Mouse (Mus musculus): Measurements from ENCODE around the gene Vps13c.

Vps13c gene

DNA sequence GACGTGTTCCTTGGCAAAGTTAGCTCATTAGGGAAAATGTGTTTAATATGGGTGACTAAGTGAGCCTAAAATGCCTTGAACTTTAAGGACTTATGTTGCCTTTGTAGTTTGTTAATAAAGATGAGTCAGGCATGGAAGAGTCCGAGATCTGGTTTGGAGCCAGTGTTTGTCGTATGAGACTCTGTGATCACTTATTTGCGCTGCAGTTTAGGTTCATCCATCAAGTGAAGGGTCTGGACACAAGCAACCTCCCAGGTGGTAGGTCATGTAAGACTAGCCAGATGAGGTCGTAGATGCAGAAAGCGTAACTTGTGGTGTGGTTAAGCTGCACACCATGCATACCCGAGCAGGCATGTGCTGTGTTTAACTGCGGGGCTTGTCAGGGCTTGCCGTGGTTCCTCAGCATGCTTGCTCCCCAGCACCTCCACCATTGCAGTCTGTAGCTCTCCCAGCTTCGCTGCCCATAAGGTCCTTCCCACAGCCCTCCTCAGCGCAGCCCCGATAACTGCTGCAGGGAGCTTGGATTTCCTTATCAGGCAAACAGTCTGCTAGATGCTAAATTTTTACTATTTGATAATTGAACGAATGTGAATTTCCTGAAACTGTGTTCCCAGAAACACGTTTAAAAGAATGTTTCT lies 37.0 kb downstream of the Vps13c start:
- intact Hi-C loops (cut with DNase I) = no loop called here

DNA sequence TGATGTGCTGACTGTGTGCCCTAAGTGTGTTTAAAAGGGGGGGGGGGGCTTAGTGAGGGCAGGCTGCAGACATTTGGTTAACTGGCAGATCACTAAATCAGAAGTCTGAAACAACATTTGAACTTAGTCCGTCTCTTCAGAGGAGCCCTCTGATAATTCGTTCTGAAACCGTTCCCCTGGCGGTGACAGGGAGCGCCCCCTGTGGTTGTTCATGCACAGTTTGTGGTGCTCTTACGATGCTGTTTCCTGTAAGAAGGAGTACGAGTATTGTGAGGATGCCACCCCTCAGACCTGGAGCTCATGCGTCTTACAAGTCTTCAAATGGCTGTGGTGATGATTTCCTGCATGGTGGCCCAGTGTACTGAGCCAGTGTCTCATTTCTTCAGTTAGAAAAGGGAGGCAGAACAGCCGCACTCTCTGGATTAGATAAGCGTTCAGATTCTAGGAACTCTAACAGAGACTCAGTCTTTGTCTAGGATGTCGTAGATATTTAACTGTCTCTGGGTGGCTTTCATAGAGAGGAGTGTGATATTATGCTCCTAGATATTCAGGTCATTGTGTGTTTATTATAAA lies 38.1 kb downstream of the Vps13c start:
- intact Hi-C loops (cut with DNase I) = no loop called here

DNA sequence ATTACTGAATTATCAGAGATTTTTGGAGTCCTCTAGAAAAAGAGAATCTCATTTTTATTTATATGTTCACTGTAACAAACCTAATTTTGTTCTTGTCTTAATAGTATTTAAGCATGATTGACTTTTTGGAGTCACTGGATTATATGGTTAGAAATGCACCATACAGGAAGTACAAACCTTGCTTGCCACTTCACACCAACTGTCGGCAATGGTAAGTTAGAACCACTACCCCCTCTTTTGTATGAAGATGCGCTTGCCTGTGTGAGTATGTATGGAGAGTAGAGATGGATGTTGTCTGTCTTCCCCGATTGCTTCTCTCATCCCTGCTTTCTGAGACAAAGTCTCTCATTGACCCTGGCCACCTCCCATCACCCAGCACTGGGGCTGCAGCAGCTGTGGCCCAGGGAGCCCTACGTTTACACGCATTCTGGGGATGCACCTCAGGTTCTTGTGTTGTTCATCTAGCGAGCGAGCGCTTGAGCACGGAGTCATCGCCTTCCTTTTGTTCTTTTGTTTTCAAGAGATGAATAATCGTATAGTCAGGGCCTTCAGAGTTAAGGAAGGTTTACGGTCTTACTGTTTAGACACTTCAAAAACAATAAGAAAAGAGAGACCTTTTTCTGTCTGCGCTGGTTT lies 43.3 kb downstream of the Vps13c start:
- intact Hi-C loops (cut with DNase I) = loop anchor here (5.0 kb wide), 1 partner anchor 49 kb away; no protein-coding TSS in a partner anchor

DNA sequence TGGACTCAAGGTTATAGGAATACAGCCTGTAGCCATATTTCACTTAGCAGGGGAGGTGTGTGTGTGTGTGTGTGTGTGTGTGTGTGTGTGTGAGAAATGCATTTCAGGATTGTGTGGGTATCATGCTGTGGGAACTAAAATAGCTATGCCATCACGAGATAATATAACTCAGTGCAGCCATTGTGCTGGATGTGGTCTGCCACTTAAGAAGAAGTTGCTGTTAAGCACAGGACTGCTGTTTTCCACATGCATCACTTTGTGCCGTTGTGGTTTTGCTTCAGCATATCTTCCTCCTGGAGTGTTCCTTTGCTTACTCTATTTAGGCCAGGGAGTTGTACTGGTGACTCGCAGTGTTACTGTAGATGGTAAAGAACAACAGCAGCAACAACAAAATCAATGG lies 43.9 kb downstream of the Vps13c start:
- intact Hi-C loops (cut with DNase I) = loop anchor here (5.0 kb wide), 1 partner anchor 48 kb away; no protein-coding TSS in a partner anchor

DNA sequence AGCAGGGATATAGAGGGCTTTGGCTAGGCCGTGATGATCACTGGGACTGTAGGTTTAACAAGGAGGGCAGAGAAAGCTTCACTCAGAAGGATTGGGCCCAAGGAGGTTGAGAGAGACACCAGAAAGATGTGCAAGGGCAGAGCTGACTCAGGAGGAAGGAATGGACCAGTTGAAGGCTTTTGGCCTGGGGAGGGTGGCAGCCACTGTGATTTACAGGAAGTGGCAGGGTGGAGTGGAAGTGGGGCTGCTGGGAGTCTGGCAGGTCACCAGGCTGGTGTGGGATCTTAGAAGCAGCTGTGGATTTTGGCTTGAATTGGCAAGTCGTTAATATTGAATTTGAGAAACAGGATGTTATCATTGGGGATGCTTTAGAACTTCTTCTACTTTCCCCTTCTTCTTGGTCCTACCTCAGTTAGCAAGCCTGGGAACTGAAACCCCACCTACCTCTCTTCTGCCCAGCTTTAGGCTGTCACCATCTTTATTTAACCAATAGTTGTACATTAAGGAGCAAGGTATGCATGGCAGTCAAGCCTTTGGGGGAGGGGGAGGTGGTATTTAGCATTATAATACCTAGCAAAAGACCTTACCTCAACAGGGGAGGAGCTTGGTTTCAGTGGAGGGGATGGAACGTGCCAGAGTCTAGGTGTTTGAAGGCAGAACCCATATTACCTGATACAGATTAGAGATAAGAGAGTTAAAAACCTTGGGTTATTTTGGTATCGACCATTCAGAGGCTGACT lies 47.0 kb downstream of the Vps13c start:
- intact Hi-C loops (cut with DNase I) = no loop called here

DNA sequence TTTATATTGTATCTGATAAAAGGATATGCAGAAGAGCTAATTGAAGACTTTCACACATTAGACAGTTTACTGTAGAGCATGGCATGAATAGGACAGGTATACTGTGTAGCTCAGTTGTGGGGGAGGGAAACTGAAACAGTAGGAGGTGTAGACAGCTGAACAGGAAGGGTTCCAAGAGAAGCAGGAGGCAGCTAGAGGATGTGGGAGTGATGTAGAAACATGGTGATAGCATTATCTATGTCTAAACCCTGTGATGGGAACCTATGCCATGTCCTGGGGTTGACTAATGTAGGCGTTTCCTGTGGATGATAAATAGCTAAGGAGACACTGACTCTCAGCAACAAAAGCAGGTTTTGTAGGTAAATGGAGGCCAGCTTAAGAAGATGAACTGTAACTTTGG lies 53.3 kb downstream of the Vps13c start:
- intact Hi-C loops (cut with DNase I) = no loop called here

DNA sequence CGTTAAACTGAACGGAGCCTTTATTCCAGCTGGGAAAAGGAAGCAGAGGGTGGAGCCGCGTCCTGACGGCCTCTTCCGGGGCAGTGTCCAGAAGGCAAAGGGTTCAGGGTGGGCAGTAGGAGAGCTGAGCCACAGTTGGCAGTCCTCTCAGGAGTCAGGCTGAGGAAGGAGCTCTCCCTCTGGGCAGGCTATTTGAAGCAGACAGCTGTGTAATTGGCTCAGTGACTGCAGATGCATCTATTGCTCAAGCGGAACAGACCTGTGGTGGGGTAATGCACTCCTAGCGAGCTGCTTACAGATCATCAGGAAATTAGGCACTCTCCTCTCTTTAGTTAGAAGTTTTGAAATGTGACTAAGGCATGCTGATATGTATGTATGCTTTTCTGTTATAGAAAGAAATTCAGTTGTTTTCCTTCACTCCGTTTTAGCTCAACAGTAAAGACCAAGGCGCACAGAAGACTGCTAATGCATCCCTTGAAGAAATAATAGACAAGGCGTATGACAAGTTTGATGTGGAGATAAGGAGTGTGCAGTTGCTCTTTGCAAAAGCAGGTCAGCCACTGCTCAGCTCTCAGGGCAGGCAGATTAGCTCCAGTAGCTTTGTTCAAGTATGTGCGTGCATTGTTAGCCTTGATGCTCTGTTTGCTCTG lies 56.6 kb downstream of the Vps13c start:
- intact Hi-C loops (cut with DNase I) = loop anchor here (5.0 kb wide), 1 partner anchor 56 kb away; no protein-coding TSS in a partner anchor

DNA sequence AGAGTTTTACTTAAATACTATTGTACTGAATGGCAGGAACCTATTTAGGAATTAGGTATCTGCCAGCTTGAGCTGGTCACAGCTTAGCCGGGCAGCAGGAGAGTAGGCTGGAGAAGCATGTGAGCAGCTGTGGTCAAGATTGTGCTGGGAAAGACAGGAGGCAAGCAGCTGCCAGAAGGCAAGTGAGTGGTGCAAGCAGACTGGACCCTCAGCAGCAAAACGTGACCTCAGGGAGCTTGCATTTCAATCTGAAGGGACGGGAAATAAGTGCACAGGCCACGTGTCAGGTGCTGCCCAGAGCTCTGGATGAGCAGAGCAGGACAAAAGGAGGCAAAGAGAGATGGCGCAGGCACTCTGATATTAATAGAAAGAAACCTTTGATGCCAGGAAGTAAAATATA lies 60.2 kb downstream of the Vps13c start:
- intact Hi-C loops (cut with DNase I) = no loop called here

DNA sequence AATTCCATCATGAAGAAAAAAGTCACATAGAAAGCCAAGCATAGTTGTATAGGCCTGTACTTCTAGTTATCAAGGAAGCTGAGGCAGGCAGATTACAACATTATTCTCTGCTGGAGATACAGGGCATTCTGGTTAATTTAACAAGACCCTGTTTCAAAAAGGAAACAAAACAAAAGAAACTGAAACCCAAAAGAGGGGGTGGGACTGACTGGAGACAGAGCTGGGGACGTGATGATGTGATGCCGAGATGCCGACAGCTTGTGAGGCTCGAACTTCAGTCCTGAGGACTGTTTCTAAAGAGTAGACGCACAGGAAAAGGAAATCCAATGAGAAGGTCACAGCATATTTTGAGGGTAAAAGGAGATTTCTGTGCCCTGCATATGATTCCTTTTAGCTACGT lies 64.2 kb downstream of the Vps13c start:
- intact Hi-C loops (cut with DNase I) = no loop called here

DNA sequence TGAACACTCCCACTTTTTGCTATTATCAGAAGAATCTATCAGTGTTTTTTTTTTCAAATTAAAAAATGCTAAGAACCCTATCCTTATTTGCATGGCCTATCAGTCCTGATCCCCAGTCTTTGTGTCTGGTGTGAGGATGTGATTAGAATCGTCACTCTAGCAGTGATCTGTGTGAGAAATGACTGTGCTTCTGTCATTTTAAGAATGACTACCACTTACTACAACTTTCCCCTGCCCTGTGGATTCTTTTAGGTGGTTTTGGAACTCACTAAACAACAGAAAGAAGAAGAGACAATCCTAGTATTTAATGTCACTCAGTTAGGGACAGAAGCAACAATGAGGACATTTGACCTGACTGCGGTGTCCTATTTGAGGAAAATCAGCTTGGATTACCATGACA lies 65.3 kb downstream of the Vps13c start:
- intact Hi-C loops (cut with DNase I) = loop anchor here (5.0 kb wide), 1 partner anchor 37 kb away; no protein-coding TSS in a partner anchor

DNA sequence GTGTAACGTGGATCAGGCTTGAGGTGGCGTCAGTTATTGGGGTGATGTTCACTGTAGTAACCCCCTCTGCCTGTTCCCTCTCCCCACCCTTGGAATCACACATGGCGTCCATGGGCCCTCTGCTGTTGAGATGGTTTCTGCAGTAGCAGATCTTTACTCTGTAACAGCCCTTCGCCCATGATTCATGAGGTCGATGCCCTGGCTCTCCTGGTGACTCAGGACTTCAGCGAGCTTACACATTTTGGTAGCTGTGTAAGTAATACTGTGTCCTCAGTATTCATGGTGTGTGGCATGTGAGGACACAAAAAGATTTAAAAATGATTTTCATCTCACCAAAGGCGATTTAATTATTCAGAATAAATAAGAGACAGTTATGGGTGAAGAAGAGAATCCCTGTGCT lies 74.5 kb downstream of the Vps13c start:
- intact Hi-C loops (cut with DNase I) = no loop called here

DNA sequence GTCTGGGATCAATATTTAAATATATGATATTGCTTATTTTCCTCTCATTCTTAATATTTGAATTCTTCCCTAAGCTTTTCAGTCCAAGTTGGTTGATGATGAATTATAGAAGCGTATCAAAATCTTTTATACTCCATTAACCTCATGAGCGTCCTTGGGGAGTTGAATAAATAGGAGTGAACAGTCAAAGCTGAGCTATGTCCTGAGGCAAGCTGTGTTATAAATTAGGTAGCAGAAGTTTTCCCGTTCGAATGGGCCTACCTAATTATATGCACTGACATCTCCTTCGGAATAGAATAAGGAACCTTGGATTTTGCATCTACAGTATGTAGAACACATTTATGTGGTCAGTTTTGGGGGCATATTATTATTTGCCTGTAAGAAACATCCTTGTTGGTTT lies 82.2 kb downstream of the Vps13c start:
- intact Hi-C loops (cut with DNase I) = no loop called here

DNA sequence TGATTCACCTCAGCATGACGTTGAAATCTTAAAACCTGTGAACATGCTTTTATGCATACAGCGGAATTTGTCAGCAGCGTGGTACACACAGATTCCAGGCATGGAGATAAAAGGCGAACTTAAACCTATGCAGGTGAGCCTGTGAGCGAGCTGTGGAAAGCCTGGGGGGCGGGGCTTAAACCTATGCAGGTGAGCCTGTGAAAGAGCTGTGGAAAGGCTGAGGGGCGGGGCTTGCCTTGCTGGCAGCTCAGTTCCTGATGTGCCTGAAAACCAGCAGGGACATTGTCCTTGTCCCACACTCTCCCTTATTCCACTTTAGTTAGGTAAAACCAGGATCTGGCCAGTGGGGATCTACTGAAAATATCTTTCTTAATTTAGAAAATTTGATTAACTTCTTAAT lies 90.4 kb downstream of the Vps13c start:
- intact Hi-C loops (cut with DNase I) = loop anchor here (5.0 kb wide), 1 partner anchor 48 kb away; no protein-coding TSS in a partner anchor

DNA sequence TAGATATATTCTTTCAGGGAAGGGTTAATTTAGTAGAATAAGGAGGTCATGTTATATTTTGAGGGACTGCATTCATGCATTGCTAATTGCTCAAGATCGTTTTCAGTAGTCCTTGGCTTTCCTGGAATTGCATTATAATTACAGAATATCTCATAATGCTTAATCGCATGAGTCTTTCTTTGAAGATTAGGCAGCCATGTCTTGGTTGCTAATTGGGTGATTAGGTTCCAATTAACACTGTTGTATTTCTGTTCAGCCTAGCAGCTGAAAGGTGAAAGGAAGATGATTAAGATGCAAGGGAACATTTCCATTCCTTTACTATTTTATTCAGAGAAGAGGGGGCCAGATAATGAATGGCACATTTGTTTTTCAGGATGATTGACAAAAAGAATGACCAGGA lies 97.1 kb downstream of the Vps13c start:
- intact Hi-C loops (cut with DNase I) = no loop called here

DNA sequence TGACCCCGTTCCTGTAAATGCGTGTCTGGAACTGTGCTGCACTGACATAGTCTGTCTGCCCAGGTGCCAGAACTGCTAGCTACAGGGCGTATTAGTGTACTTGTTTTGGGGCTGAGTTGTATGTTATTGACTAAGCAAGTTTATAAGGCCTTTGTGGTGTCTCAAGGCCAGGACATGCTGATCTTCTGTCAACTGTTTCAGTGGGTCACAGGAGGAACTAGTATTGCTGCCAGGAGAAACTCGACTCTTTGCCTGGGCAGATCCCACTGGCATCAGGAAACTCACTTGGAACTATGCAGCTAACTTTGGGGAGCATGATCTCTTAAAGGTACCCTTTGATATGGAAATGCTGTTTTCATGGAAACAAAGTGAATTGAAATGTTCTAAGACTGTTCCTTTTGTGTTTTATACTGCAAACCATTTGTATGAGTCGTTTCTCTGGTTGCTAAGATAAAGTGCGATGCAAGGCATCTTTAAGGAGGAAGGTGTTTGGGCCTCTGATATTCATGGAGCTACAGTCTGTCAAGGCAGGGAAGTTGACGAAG lies 115.3 kb downstream of the Vps13c start:
- intact Hi-C loops (cut with DNase I) = no loop called here

DNA sequence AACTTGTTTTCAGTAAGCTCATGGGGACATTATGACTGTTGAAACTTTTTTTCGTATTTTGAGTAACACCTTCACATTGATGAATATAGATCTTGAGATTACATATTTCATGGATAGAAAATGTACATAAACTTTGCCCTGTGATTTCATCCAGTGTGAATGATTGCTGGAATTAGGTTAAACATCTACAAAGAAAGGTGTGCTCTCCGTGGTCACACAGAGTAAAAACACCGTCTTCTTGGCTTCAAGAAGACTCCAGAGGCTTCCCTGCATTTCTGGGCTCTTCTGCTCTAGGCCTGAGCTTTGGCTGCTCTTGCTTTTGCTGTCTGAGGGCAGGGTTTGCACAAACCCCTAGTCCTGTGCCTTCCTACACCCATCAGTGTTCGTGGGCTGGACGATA lies 121.8 kb downstream of the Vps13c start:
- intact Hi-C loops (cut with DNase I) = no loop called here

DNA sequence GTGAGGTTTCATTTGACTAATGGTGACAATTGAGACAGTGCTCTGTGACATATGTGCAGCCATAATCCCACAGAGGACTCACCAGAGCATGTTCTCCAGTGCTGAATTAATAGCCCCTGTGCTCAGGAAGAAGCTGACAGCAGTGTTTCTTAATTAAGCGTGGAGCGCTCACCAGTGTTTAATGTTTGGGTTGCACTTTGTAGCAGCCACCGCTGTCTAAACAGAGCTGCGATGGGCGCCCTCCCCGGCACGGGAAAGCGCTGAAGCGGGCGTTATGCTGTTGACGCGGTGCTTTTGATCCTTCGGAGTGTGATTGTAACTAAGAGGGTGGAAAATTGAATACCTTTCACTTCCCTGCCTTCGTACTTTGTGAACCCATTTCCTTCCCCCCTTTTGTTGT lies 125.7 kb downstream of the Vps13c start:
- intact Hi-C loops (cut with DNase I) = no loop called here

DNA sequence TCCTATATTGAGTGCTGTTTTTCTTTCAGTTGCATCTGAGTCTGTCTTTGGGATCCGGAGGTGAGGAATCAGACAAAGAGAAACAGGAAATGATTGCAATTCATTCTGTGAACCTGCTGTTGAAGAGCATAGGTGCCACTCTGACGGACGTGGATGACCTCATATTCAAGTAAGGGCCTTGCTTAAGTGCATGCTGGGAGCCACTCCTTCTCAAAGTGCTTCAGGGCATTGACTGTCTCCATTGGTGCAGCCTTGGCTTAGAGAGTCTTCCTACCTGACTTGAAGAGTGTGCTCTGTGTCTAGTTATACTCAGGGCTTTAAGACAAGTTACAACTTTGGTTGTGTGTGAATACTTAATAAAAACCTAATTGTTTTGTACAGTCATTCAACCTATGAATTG lies 126.8 kb downstream of the Vps13c start:
- intact Hi-C loops (cut with DNase I) = no loop called here

DNA sequence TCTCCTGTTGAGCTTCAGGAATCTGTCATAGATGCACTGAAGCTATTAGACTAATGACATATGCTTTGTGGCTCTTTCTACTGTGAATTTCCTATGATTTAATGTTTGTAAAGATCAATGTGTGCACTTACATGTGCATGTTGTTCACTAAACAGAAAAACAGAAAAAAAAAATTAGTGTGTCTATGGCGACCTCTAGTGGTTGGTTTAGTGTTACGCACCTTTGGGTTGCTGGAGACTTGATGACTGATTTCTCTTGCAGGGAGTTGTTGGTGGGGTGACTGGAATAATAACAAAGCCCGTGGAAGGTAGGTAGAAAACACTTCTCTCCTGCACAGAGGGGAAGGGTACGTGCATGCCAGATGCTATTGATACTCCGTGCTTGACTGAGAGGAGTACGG lies 133.3 kb downstream of the Vps13c start:
- intact Hi-C loops (cut with DNase I) = no loop called here

DNA sequence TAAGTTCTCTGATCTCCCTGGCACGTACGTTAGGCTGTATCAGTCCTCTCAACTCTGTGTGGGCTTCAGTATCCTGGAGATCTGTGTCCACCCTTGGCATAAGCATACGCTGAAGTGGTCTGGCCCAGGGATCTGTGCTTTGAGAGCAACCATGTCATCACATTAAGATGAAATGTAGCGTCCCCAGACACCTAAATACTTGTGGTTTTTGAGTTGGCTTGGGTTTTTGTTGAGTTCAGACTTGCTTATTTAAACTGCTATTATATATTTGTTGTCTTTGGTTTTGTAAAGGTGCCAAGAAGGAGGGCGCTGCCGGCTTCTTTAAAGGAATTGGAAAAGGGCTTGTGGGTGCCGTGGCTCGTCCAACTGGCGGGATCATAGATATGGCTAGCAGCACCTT lies 135.3 kb downstream of the Vps13c start:
- intact Hi-C loops (cut with DNase I) = no loop called here

DNA sequence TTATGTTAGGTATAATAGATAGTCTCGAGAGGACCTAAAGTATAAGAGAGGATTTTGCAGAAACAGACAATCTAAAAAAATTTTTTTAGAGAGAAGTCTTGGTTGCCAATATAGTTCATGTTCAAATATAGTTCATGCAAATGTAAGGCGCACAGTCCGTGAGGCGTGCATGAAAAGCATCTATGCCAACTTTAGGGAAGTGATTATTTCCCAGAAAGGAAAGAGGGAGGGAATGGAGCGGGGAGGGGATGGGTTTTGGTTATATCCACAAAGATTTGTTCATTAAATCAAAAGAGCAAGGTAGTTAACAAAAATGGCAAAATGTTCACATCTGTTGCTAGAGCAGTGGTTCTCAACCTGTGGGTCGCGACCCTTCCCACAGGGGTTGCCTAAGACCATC lies 166.4 kb downstream of the Vps13c start:
- intact Hi-C loops (cut with DNase I) = no loop called here
